Mouse (Mus musculus) lung, embryonic 16.5 days (tissue): ENCODE data around the gene Htatip2. TPM values are rescaled to one million over a fixed set of nuclear protein-coding genes. Genes with fewer than 3 reads are reported as not detected.

Experiments
- ATAC-seq: fragments of 200-750 bp; cut with Nextera tagmentation; 2 replicates; pipeline ENCODE4 v1.8.0; 2017; ENCODE audit warnings: low read depth, mild to moderate bottlenecking, moderate library complexity
- H3K27ac ChIP-seq: fragments of 300-500 bp; sonication (generic); 2 replicates; pipeline ENCODE4 v1.5.1; 2014; ENCODE audit warnings: mild to moderate bottlenecking, control low read depth, low read length
- H3K27me3 ChIP-seq: fragments of 300-500 bp; sonication (generic); 2 replicates; pipeline ENCODE4 v1.6.1; 2014; ENCODE audit warnings: low read depth, low read length, mixed read lengths; ENCODE audit not compliant: control insufficient read depth, insufficient read depth
- H3K36me3 ChIP-seq: fragments of 300-500 bp; sonication (generic); 2 replicates; pipeline ENCODE4 v1.6.1; 2014; ENCODE audit warnings: low read length; ENCODE audit not compliant: control insufficient read depth, insufficient read depth
- H3K4me1 ChIP-seq: fragments of 300-500 bp; sonication (generic); replicated peaks from 2 replicates; pipeline ENCODE4 v1.6.1; 2014; ENCODE audit warnings: low read length, mixed read lengths; ENCODE audit not compliant: control insufficient read depth, insufficient read depth
- H3K4me2 ChIP-seq: fragments of 300-500 bp; sonication (generic); 2 replicates; pipeline ENCODE4 v1.6.1; 2014; ENCODE audit warnings: low read depth, low read length, control low read depth
- H3K4me3 ChIP-seq: fragments of 300-500 bp; sonication (generic); 2 replicates; pipeline ENCODE4 v1.5.1; 2014; ENCODE audit warnings: mild to moderate bottlenecking, low read length, control low read depth
- H3K9ac ChIP-seq: fragments of 300-500 bp; sonication (generic); 2 replicates; pipeline ENCODE4 v1.6.1; 2014; ENCODE audit warnings: low read length, control low read depth
- H3K9me3 ChIP-seq: fragments of 300-500 bp; sonication (generic); 2 replicates; pipeline ENCODE4 v1.6.1; 2016; ENCODE audit warnings: low read length; ENCODE audit not compliant: control insufficient read depth
- WGBS: fragments of 180-500 bp; shearing (Covaris S2); extraction: QIAGEN DNeasy Blood & Tissue Kit; methylation state at CpG from one replicate; pipeline ENCODE4 v1.1.7; 2014; 5-methylcytosine and 5-hydroxymethylcytosine counted together
- polyA plus RNA-seq: library from polyadenylated mRNA; unstranded; fragments of >200 nt; fragmentation: Nextera tagmentation; extraction: Ambion mirVana; gene quantifications from 2 replicates; pipeline ENCODE4 v1.2.1, GENCODE M21; 2015

Gene Htatip2
- polyA plus RNA-seq: 16.5 and 18.4 TPM in 2 replicates

DNA sequence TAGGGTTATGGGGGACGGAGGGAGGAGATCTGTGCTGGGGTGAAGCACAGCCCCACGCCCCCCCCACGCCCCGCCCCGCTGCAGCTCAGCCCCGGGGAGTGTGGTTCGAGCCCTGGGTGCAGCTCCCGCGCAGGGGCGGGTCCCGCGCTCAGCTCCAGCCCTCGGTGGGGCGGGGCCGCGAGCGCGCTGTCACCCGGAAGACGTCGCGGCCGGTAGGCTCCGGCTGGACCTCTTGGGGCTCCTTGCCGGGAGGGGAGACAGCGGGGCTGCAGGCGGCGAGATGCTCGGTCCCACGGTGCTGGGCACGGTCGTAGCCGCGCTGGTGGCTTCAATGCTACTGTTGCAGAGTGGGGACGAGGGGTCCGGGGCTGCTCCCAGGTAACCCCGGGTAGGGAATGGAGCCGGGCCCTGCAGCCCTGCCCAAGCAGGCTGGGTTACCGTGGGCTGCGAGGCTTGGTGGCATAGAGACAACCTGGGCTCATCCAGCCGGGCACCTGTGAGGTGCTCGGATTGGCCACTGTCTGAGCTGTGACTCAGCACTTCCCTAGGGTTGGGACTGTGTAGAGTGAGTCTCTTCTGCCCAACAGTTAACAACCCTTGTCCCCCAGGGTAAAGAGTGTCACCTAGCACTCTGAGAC, at the start of gene Htatip2:
Gene Htatip2 (plus strand): TSS at position 182 of the 638 bp plus-strand sequence.
- Histone ChIP-seq H3K36me3 (no peaks in the 10 kb centered on the region), H3K9me3 (no peaks in the 10 kb centered on the region), H3K4me1 (0 out of 2 replicates have a peak, but pooled peaks cover 3% of the 10 kb centered on the region), H3K9ac (peak within 1 kb of the TSS; percentile 72), H3K4me2 (peak within 1 kb of the TSS; percentile 89), H3K27me3 (no peaks in the 10 kb centered on the region), H3K4me3 (peak within 1 kb of the TSS; percentile 66), H3K27ac (no peak within 1 kb of the TSS)
- WGBS: 2% methylated on average over 37 of the region's 42 CpGs
- ATAC-seq: peak; percentile 83

GRCm38 (mm10) chr7:49709381-49710021, 49.4 kb upstream of the Htatip2 start:
- H3K27ac ChIP-seq: no peak overlapping the region
- H3K9ac ChIP-seq: no peak overlapping the region
- 30% methylated on average over 9 of the region's 9 CpGs for WGBS
- H3K27me3 ChIP-seq: no peaks in the 10 kb centered on the region
- H3K4me1 ChIP-seq: no peaks in the 10 kb centered on the region
- no peak for ATAC-seq
- no peak overlapping the region for H3K4me2 ChIP-seq
- H3K36me3 ChIP-seq: no peaks in the 10 kb centered on the region
- no peaks in the 10 kb centered on the region for H3K9me3 ChIP-seq
- no peak overlapping the region for H3K4me3 ChIP-seq

GRCm38 (mm10) chr7:49717942-49718733, 40.8 kb upstream of the Htatip2 start:
- WGBS: 57% methylated on average over 15 of the region's 15 CpGs
- H3K4me2 ChIP-seq: no peak overlapping the region
- no peak overlapping the region for H3K9ac ChIP-seq
- no peaks in the 10 kb centered on the region for H3K27me3 ChIP-seq
- ATAC-seq: peak; percentile 72
- H3K4me3 ChIP-seq: no peak overlapping the region
- H3K9me3 ChIP-seq: no peaks in the 10 kb centered on the region
- H3K4me1 ChIP-seq: peaks cover 7% of the 10 kb centered on the region
- H3K36me3 ChIP-seq: no peaks in the 10 kb centered on the region
- no peak overlapping the region for H3K27ac ChIP-seq

DNA sequence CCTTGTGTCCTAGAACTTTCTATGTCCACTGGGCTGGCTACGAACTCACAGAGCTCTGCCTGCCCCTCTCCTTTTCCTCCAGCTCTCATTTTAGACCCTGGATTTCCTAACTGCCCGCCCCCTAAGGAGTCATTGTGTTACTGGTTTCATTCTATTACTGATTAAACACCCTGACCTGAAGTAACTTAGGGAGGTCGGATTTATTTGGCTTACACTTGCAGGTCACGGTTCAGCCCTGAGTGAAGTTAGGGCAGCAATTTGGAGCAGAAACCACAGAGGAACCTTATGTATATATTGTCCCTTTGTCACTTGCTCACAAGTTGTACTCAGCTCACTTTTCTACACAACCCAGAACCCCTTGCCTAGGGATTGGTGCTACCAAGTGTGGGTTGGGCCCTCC, 24.6 kb upstream of the Htatip2 start:
- WGBS: 43% methylated on average over 4 of the region's 4 CpGs
- Histone ChIP-seq H3K4me2 (no peak overlapping the region), H3K36me3 (no peaks in the 10 kb centered on the region), H3K9ac (no peak overlapping the region), H3K27me3 (no peaks in the 10 kb centered on the region), H3K4me3 (no peak overlapping the region), H3K27ac (no peak overlapping the region), H3K9me3 (no peaks in the 10 kb centered on the region), H3K4me1 (no peaks in the 10 kb centered on the region; the same call in 1 of the 2 replicates)
- no peak for ATAC-seq

DNA sequence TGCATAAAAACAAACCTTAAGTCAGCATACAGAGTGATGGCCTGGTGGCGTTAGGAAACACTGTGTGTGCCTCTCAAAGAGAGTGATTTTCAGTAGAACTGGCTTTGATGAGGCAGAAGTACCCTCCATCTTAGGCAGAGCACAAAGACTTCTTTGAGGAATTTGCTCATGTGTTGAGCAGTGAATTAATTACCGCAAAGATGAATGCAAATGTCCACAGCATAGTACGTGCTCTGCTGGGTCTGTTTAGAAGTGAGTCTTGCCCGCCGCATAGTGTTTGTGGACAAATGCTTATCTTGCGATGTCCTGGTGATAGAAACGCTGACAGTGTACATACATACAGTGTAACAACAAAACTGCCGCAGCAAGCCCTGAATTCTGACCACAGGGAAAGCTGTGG, 19.5 kb upstream of the Htatip2 start:
- ATAC-seq: no peak
- Histone ChIP-seq H3K36me3 (no peaks in the 10 kb centered on the region), H3K9ac (no peak overlapping the region), H3K27me3 (no peaks in the 10 kb centered on the region), H3K9me3 (no peaks in the 10 kb centered on the region), H3K27ac (no peak overlapping the region), H3K4me1 (no peaks in the 10 kb centered on the region), H3K4me2 (no peak overlapping the region), H3K4me3 (no peak overlapping the region)
- WGBS: 35% methylated on average over 8 of the region's 8 CpGs

- H3K9ac ChIP-seq: no peak overlapping the region
- H3K36me3 ChIP-seq: no peaks in the 10 kb centered on the region
- ATAC-seq: peak; percentile 68; the same call in 1 of the 2 replicates
- H3K4me1 ChIP-seq: no peaks in the 10 kb centered on the region
- no peak overlapping the region for H3K4me3 ChIP-seq
- WGBS: 19% methylated on average over 5 of the region's 5 CpGs
- 0 out of 2 replicates have a peak overlapping the region, but pooled peaks have one; percentile 16 for H3K27ac ChIP-seq
- H3K4me2 ChIP-seq: no peak overlapping the region
- no peaks in the 10 kb centered on the region for H3K9me3 ChIP-seq
- no peaks in the 10 kb centered on the region for H3K27me3 ChIP-seq
Measured at GRCm38 (mm10) chr7:49741474-49741873, 17.4 kb upstream of the Htatip2 start.

- Histone ChIP-seq H3K27ac (0 out of 2 replicates have a peak overlapping the region, but pooled peaks have one; percentile 16), H3K9me3 (no peaks in the 10 kb centered on the region), H3K4me3 (no peak overlapping the region), H3K27me3 (no peaks in the 10 kb centered on the region), H3K36me3 (no peaks in the 10 kb centered on the region), H3K4me2 (no peak overlapping the region), H3K9ac (no peak overlapping the region), H3K4me1 (no peaks in the 10 kb centered on the region)
- WGBS: 55% methylated on average over 10 of the region's 10 CpGs
- no peak for ATAC-seq
Measured at GRCm38 (mm10) chr7:49741923-49742322, 17.0 kb upstream of the Htatip2 start.

- H3K27ac ChIP-seq: no peak overlapping the region
- ATAC-seq: no peak
- no peaks in the 10 kb centered on the region for H3K36me3 ChIP-seq
- H3K4me2 ChIP-seq: no peak overlapping the region
- WGBS: 5% methylated on average over 4 of the region's 4 CpGs
- H3K4me3 ChIP-seq: no peak overlapping the region
- H3K9me3 ChIP-seq: no peaks in the 10 kb centered on the region
- H3K27me3 ChIP-seq: peaks cover 7% of the 10 kb centered on the region
- no peak overlapping the region for H3K9ac ChIP-seq
- no peaks in the 10 kb centered on the region for H3K4me1 ChIP-seq
Measured at GRCm38 (mm10) chr7:49751148-49751547, 7.8 kb upstream of the Htatip2 start.
